Mouse (Mus musculus) stomach, embryonic 16.5 days (tissue): ENCODE results near the gene Tapbp. TPM values are rescaled to one million over a fixed set of nuclear protein-coding genes. Genes with fewer than 3 reads are reported as not detected.

Experiments used
- ATAC-seq: fragments of 200-750 bp; cut with Nextera tagmentation; 2 replicates; pipeline ENCODE4 v1.8.0; 2017; ENCODE audit warnings: moderate number of reproducible peaks, moderate TSS enrichment; ENCODE audit not compliant: insufficient read depth, low FRiP score
- H3K27ac ChIP-seq: fragments of 300-500 bp; sonication (generic); 2 replicates; pipeline ENCODE4 v1.5.1; 2014; ENCODE audit warnings: low read length
- H3K27me3 ChIP-seq: fragments of 300-500 bp; sonication (generic); 2 replicates; pipeline ENCODE4 v1.6.1; 2014; ENCODE audit warnings: low read length, control low read depth, mixed read lengths; ENCODE audit not compliant: control insufficient read depth, insufficient read depth
- H3K36me3 ChIP-seq: fragments of 300-500 bp; sonication (generic); 2 replicates; pipeline ENCODE4 v1.6.1; 2014; ENCODE audit warnings: low read length; ENCODE audit not compliant: control insufficient read depth, insufficient read depth
- H3K4me1 ChIP-seq: fragments of 300-500 bp; sonication (generic); 2 replicates; pipeline ENCODE4 v1.6.1; 2014; ENCODE audit warnings: low read length, control low read depth, mixed read lengths; ENCODE audit not compliant: control insufficient read depth, insufficient read depth
- H3K4me2 ChIP-seq: fragments of 300-500 bp; sonication (generic); 2 replicates; pipeline ENCODE4 v1.6.1; 2014; ENCODE audit warnings: low read depth, low read length, mixed read lengths
- H3K4me3 ChIP-seq: fragments of 300-500 bp; sonication (generic); replicated peaks from 2 replicates; pipeline ENCODE4 v1.5.1; 2014; ENCODE audit warnings: mild to moderate bottlenecking, low read length
- H3K9ac ChIP-seq: fragments of 300-500 bp; sonication (generic); 2 replicates; pipeline ENCODE4 v1.6.1; 2014; ENCODE audit warnings: low read length
- H3K9me3 ChIP-seq: fragments of 300-500 bp; sonication (generic); replicated peaks from 2 replicates; pipeline ENCODE4 v1.6.1; 2016; ENCODE audit warnings: low read length, control low read depth; ENCODE audit not compliant: control insufficient read depth
- WGBS: fragments of 180-500 bp; shearing (Covaris S2); extraction: QIAGEN DNeasy Blood & Tissue Kit; methylation state at CpG from one replicate; pipeline ENCODE4 v1.1.7; 2014; 5-methylcytosine and 5-hydroxymethylcytosine counted together
- polyA plus RNA-seq: library from polyadenylated mRNA; unstranded; fragments of >200 nt; fragmentation: Nextera tagmentation; extraction: Ambion mirVana; gene quantifications from 2 replicates; pipeline ENCODE4 v1.2.1, GENCODE M21; 2015

Gene Tapbp
- polyA plus RNA-seq, 1 experiment from 2014 or later = 58.4 TPM

GRCm38 (mm10) chr17:33965082-33965845 lies 49.6 kb downstream of the Tapbp start:
- no peak overlapping the region for H3K4me2 ChIP-seq
- H3K36me3 ChIP-seq = 0 out of 2 replicates have a peak, but pooled peaks cover 3% of the 10 kb centered on the region
- H3K27me3 ChIP-seq = no peaks in the 10 kb centered on the region
- H3K4me1 ChIP-seq = no peaks in the 10 kb centered on the region
- ATAC-seq = no peak
- H3K9me3 ChIP-seq = no peaks in the 10 kb centered on the region
- WGBS = 93% methylated on average over 17 of the region's 17 CpGs
- no peak overlapping the region for H3K27ac ChIP-seq
- H3K9ac ChIP-seq = no peak overlapping the region
- H3K4me3 ChIP-seq = no peak overlapping the region

- 80% methylated on average over 16 of the region's 16 CpGs for WGBS
- no peak overlapping the region for H3K9ac ChIP-seq
- H3K4me2 ChIP-seq = no peak overlapping the region
- ATAC-seq = no peak
- no peaks in the 10 kb centered on the region for H3K27me3 ChIP-seq
- 0 out of 2 replicates have a peak, but pooled peaks cover 3% of the 10 kb centered on the region for H3K36me3 ChIP-seq
- no peak overlapping the region for H3K4me3 ChIP-seq
- no peaks in the 10 kb centered on the region for H3K4me1 ChIP-seq
- H3K9me3 ChIP-seq = no peaks in the 10 kb centered on the region
- no peak overlapping the region for H3K27ac ChIP-seq
Measured at GRCm38 (mm10) chr17:33965846-33966550, 50.3 kb downstream of the Tapbp start.

DNA sequence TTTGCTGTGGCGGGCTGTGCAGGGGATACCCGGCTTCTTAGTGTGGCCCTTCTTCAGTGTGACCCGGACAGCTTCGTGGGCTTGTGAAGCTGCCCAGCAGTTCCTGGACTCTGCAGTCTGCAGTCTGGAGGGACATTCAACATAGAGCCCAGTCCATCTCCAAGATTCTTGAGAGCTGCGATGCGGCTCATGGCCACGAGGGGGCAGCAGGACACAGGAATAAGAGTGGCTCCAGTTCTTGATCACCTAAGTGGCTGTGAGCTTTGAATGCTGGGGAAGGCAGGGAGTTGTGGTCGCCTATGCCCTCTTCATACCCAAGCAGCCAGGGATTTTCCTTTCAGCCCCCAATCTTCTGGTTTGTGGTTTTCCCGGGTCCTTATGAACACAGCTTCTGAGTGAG lies 52.8 kb downstream of the Tapbp start:
- no peaks in the 10 kb centered on the region for H3K9me3 ChIP-seq
- no peak overlapping the region for H3K9ac ChIP-seq
- WGBS = 4% methylated on average over 9 of the region's 9 CpGs
- H3K4me1 ChIP-seq = no peaks in the 10 kb centered on the region
- H3K27me3 ChIP-seq = no peaks in the 10 kb centered on the region
- no peak overlapping the region for H3K4me2 ChIP-seq
- H3K36me3 ChIP-seq = no peaks in the 10 kb centered on the region
- no peak overlapping the region for H3K27ac ChIP-seq
- peak; percentile 54; the same call in 1 of the 2 replicates for ATAC-seq
- no peak overlapping the region for H3K4me3 ChIP-seq

- Histone ChIP-seq H3K4me3 (no peak overlapping the region), H3K9me3 (no peaks in the 10 kb centered on the region), H3K4me2 (no peak overlapping the region), H3K36me3 (no peaks in the 10 kb centered on the region), H3K27ac (no peak overlapping the region), H3K27me3 (no peaks in the 10 kb centered on the region), H3K9ac (no peak overlapping the region), H3K4me1 (no peaks in the 10 kb centered on the region)
- WGBS = 32% methylated on average over 5 of the region's 5 CpGs
- no peak for ATAC-seq
Measured at GRCm38 (mm10) chr17:33968927-33969326, 53.2 kb downstream of the Tapbp start.

GRCm38 (mm10) chr17:33969394-33969793 lies 53.7 kb downstream of the Tapbp start:
- no peak overlapping the region for H3K27ac ChIP-seq
- WGBS = 71% methylated on average over 4 of the region's 4 CpGs
- H3K9ac ChIP-seq = no peak overlapping the region
- H3K4me3 ChIP-seq = no peak overlapping the region
- H3K9me3 ChIP-seq = no peaks in the 10 kb centered on the region
- ATAC-seq = no peak
- H3K27me3 ChIP-seq = no peaks in the 10 kb centered on the region
- H3K4me1 ChIP-seq = no peaks in the 10 kb centered on the region
- H3K4me2 ChIP-seq = no peak overlapping the region
- no peaks in the 10 kb centered on the region for H3K36me3 ChIP-seq

DNA sequence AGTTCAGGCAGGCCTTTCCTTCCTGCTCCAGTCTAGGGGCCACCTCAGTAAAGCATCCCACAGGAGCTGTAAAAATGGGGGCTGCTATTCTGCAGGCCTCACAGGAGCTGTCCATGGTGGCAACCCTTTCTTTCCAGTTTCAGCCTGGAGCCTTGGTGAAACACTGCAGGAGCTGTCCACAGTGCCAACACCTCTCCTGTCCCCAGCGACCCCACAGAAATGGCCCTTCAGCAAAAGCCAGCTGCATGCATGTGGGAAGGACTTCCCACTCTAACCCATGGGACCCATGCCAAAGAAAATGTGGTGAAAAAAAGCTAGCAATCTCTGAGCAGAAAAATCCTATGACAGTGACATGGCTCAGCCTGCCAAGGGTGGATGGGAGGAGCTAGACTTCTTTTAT lies 57.0 kb downstream of the Tapbp start:
- H3K27me3 ChIP-seq = peaks cover 7% of the 10 kb centered on the region; the same call in 1 of the 2 replicates
- no peak overlapping the region for H3K4me2 ChIP-seq
- no peaks in the 10 kb centered on the region for H3K36me3 ChIP-seq
- H3K4me3 ChIP-seq = no peak overlapping the region
- no peaks in the 10 kb centered on the region for H3K9me3 ChIP-seq
- H3K27ac ChIP-seq = no peak overlapping the region
- WGBS = 0% methylated on average over 1 of the region's 1 CpGs
- no peak overlapping the region for H3K9ac ChIP-seq
- ATAC-seq = no peak
- no peaks in the 10 kb centered on the region for H3K4me1 ChIP-seq

- peaks cover 3% of the 10 kb centered on the region; the same call in 1 of the 2 replicates for H3K4me1 ChIP-seq
- no peak overlapping the region for H3K9ac ChIP-seq
- H3K4me2 ChIP-seq = no peak overlapping the region
- WGBS = 59% methylated on average over 3 of the region's 3 CpGs
- ATAC-seq = no peak
- H3K4me3 ChIP-seq = no peak overlapping the region
- H3K9me3 ChIP-seq = no peaks in the 10 kb centered on the region
- H3K36me3 ChIP-seq = no peaks in the 10 kb centered on the region
- H3K27me3 ChIP-seq = peaks cover 15% of the 10 kb centered on the region
- H3K27ac ChIP-seq = no peak overlapping the region
Measured at GRCm38 (mm10) chr17:33973572-33973971, 57.9 kb downstream of the Tapbp start.

- ATAC-seq = peak; percentile 6; the same call in 1 of the 2 replicates
- 1% methylated on average over 57 of the region's 57 CpGs for WGBS
- no peak overlapping the region for H3K27ac ChIP-seq
Measured at GRCm38 (mm10) chr17:33977861-33978557, 62.3 kb downstream of the Tapbp start.

More at GRCm38 (mm10) chr17:33977861-33978557, 62.3 kb downstream of the Tapbp start:
- peak overlapping the region; percentile 63 for H3K4me2 ChIP-seq
- peak overlapping the region; percentile 47 for H3K4me3 ChIP-seq
- no peaks in the 10 kb centered on the region for H3K36me3 ChIP-seq
- H3K9ac ChIP-seq = peak overlapping the region; percentile 65
- peaks cover 33% of the 10 kb centered on the region for H3K27me3 ChIP-seq
- peaks cover 8% of the 10 kb centered on the region; the same call in 1 of the 2 replicates for H3K4me1 ChIP-seq
- H3K9me3 ChIP-seq = no peaks in the 10 kb centered on the region
